Mouse (Mus musculus) limb, embryonic 14.5 days (tissue): ENCODE results near the gene Chst7. TPM values are rescaled to one million over a fixed set of nuclear protein-coding genes. Genes with fewer than 3 reads are reported as not detected.

ENCODE experiments used
- ATAC-seq: fragments of 200-750 bp; cut with Nextera tagmentation; 2 replicates; pipeline ENCODE4 v1.8.0; 2017; ENCODE audit warnings: low read depth, moderate number of reproducible peaks, moderate TSS enrichment; ENCODE audit not compliant: low FRiP score
- DNase-seq: peaks from one replicate; pipeline ENCODE4 v3.0.0-alpha.2; 2015; ENCODE audit warnings: low spot score
- H3K27ac ChIP-seq: fragments of 300-500 bp; sonication (generic); replicated peaks from 2 replicates; pipeline ENCODE4 v1.5.1; 2014; ENCODE audit warnings: low read depth, mild to moderate bottlenecking, low read length, moderate library complexity, mixed read lengths
- H3K27me3 ChIP-seq: fragments of 300-500 bp; sonication (generic); 2 replicates; pipeline ENCODE4 v1.6.1; 2014; ENCODE audit warnings: low read length, mixed read lengths; ENCODE audit not compliant: control insufficient read depth, insufficient read depth
- H3K36me3 ChIP-seq: fragments of 300-500 bp; sonication (generic); 2 replicates; pipeline ENCODE4 v1.6.1; 2014; ENCODE audit warnings: mild to moderate bottlenecking, low read length, moderate library complexity, mixed read lengths; ENCODE audit not compliant: control insufficient read depth, insufficient read depth
- H3K4me1 ChIP-seq: fragments of 300-500 bp; sonication (generic); 2 replicates; pipeline ENCODE4 v1.6.1; 2014; ENCODE audit warnings: antibody characterized with exemption, low read length, mixed read lengths; ENCODE audit not compliant: control insufficient read depth, insufficient read depth
- H3K4me2 ChIP-seq: fragments of 300-500 bp; sonication (generic); replicated peaks from 2 replicates; pipeline ENCODE4 v1.6.1; 2014; ENCODE audit warnings: low read depth, mild to moderate bottlenecking, low read length, moderate library complexity; ENCODE audit not compliant: severe bottlenecking
- H3K4me3 ChIP-seq: fragments of 300-500 bp; sonication (generic); replicated peaks from 2 replicates; pipeline ENCODE4 v1.5.1; 2014; ENCODE audit warnings: low read length
- H3K9ac ChIP-seq: fragments of 300-500 bp; sonication (generic); 2 replicates; pipeline ENCODE4 v1.6.1; 2014; ENCODE audit warnings: mild to moderate bottlenecking, low read depth, low read length, moderate library complexity; ENCODE audit not compliant: severe bottlenecking
- H3K9me3 ChIP-seq: fragments of 300-500 bp; sonication (generic); 2 replicates; pipeline ENCODE4 v1.6.1; 2016; ENCODE audit warnings: low read length; ENCODE audit not compliant: control insufficient read depth
- POLR2A ChIP-seq: fragments of 200-500 bp; IDR thresholded peaks from 2 replicates; pipeline ENCODE4 v1.8.0; 2012; ENCODE audit warnings: inconsistent platforms, mild to moderate bottlenecking, moderate library complexity, borderline replicate concordance; ENCODE audit not compliant: insufficient read depth, insufficient read length; ENCODE audit errors: extremely low read depth
- WGBS: fragments of 180-500 bp; shearing (Covaris S2); extraction: QIAGEN DNeasy Blood & Tissue Kit; methylation state at CpG from one replicate; pipeline ENCODE4 v1.1.7; 2014; 5-methylcytosine and 5-hydroxymethylcytosine counted together
- polyA plus RNA-seq, 2 experiments: library from polyadenylated mRNA; depleted of rRNA in 1 of 2; stranded (reverse) in 1 of 2; unstranded in 1 of 2; fragments of >200 nt; fragmentation: Nextera tagmentation in 1 of 2; extraction: Ambion mirVana in 1 of 2; gene quantifications; 2 replicates each; pipeline versions ENCODE4 v1.2.1 to v1.2.3; 2012 to 2014

Gene Chst7
- polyA plus RNA-seq, 2 experiments = 2.7 to 4.1 TPM

- no peak for ATAC-seq
- no peak overlapping the region for H3K4me3 ChIP-seq
- 45% methylated on average over 3 of the region's 3 CpGs for WGBS
- H3K9me3 ChIP-seq = no peaks in the 10 kb centered on the region
- H3K4me2 ChIP-seq = no peak overlapping the region
- no peaks in the 10 kb centered on the region for H3K4me1 ChIP-seq
- peaks cover 10% of the 10 kb centered on the region; the same call in 1 of the 2 replicates for H3K27me3 ChIP-seq
- no peak for TF ChIP-seq POLR2A
- no peak overlapping the region for H3K27ac ChIP-seq
- H3K9ac ChIP-seq = no peak overlapping the region
- no peak for DNase-seq
- H3K36me3 ChIP-seq = no peaks in the 10 kb centered on the region
These were observed 2.6 kb downstream of the Chst7 start for GRCm38 (mm10) chrX:20061764-20062480.

- Histone ChIP-seq H3K4me1 (no peaks in the 10 kb centered on the region), H3K4me3 (no peak overlapping the region), H3K27me3 (no peaks in the 10 kb centered on the region), H3K27ac (no peak overlapping the region), H3K4me2 (no peak overlapping the region), H3K9ac (no peak overlapping the region), H3K9me3 (no peaks in the 10 kb centered on the region), H3K36me3 (no peaks in the 10 kb centered on the region)
- DNase-seq (no peak), ATAC-seq (no peak)
- no peak for TF ChIP-seq POLR2A
These were observed 7.3 kb downstream of the Chst7 start for GRCm38 (mm10) chrX:20066636-20067035.

GRCm38 (mm10) chrX:20070196-20070595, 10.8 kb downstream of the Chst7 start:
- no peaks in the 10 kb centered on the region for H3K36me3 ChIP-seq
- H3K9me3 ChIP-seq = no peaks in the 10 kb centered on the region
- no peak overlapping the region for H3K4me3 ChIP-seq
- H3K4me1 ChIP-seq = no peaks in the 10 kb centered on the region
- H3K4me2 ChIP-seq = no peak overlapping the region
- ATAC-seq (no peak), DNase-seq (no peak)
- 38% methylated on average over 4 of the region's 4 CpGs for WGBS
- H3K27ac ChIP-seq = no peak overlapping the region
- TF ChIP-seq POLR2A = no peak
- no peaks in the 10 kb centered on the region for H3K27me3 ChIP-seq
- no peak overlapping the region for H3K9ac ChIP-seq

- Histone ChIP-seq H3K27ac (no peak overlapping the region), H3K9ac (no peak overlapping the region), H3K27me3 (no peaks in the 10 kb centered on the region), H3K9me3 (no peaks in the 10 kb centered on the region), H3K4me2 (no peak overlapping the region), H3K4me3 (no peak overlapping the region), H3K36me3 (no peaks in the 10 kb centered on the region), H3K4me1 (no peaks in the 10 kb centered on the region)
- 64% methylated on average over 2 of the region's 2 CpGs for WGBS
- ATAC-seq (no peak), DNase-seq (no peak)
- TF ChIP-seq POLR2A = no peak
These were observed 58.4 kb downstream of the Chst7 start for GRCm38 (mm10) chrX:20117717-20118116.

- 65% methylated on average over 2 of the region's 2 CpGs for WGBS
- Histone ChIP-seq H3K9me3 (no peaks in the 10 kb centered on the region), H3K27me3 (no peaks in the 10 kb centered on the region), H3K9ac (no peak overlapping the region), H3K36me3 (no peaks in the 10 kb centered on the region), H3K27ac (no peak overlapping the region), H3K4me2 (no peak overlapping the region), H3K4me1 (no peaks in the 10 kb centered on the region), H3K4me3 (no peak overlapping the region)
- no peak for DNase-seq
- TF ChIP-seq POLR2A = no peak
- ATAC-seq = no peak
These were observed 66.1 kb downstream of the Chst7 start for GRCm38 (mm10) chrX:20125481-20125880.

GRCm38 (mm10) chrX:20128951-20129350, 69.6 kb downstream of the Chst7 start:
- Histone ChIP-seq H3K27ac (no peak overlapping the region), H3K4me2 (no peak overlapping the region), H3K4me3 (no peak overlapping the region), H3K9me3 (no peaks in the 10 kb centered on the region), H3K4me1 (no peaks in the 10 kb centered on the region), H3K27me3 (no peaks in the 10 kb centered on the region), H3K36me3 (no peaks in the 10 kb centered on the region), H3K9ac (no peak overlapping the region)
- ATAC-seq (no peak), DNase-seq (no peak)
- TF ChIP-seq POLR2A = no peak
